Mouse (Mus musculus) liver, adult 2 months (tissue): Measurements from ENCODE around the gene Pde4d. TPM values are rescaled to one million over a fixed set of nuclear protein-coding genes. Genes with fewer than 3 reads are reported as not detected.

ENCODE experiments used
- DNase-seq: peaks from one replicate; pipeline ENCODE4 v3.0.0-alpha.2; 2011; ENCODE audit warnings: low read depth, low spot score; ENCODE audit errors: extremely low read depth
- H3K27ac ChIP-seq: fragments of 200-500 bp; replicated peaks from 2 replicates; pipeline ENCODE4 v1.5.1; 2012; ENCODE audit warnings: low read depth, mild to moderate bottlenecking, control low read depth, inconsistent platforms, low read length; ENCODE audit not compliant: insufficient read depth
- H3K27me3 ChIP-seq: fragments of 200-500 bp; 2 replicates; pipeline ENCODE4 v1.6.1; 2012; ENCODE audit warnings: mild to moderate bottlenecking, moderate library complexity, low read length, inconsistent platforms; ENCODE audit not compliant: control insufficient read depth, insufficient read depth
- H3K36me3 ChIP-seq: fragments of 200-500 bp; 2 replicates; pipeline ENCODE4 v1.6.1; 2012; ENCODE audit warnings: low read length, inconsistent platforms; ENCODE audit not compliant: control insufficient read depth, insufficient read depth
- H3K4me1 ChIP-seq: fragments of 200-500 bp; 2 replicates; pipeline ENCODE4 v1.6.1; 2011; ENCODE audit warnings: low read length; ENCODE audit not compliant: control insufficient read depth, insufficient read depth
- H3K4me3 ChIP-seq: fragments of 200-500 bp; 2 replicates; pipeline ENCODE4 v1.5.1; 2011; ENCODE audit warnings: low read depth, mild to moderate bottlenecking, control low read depth, low read length, moderate library complexity; ENCODE audit not compliant: insufficient read depth
- H3K79me2 ChIP-seq: fragments of 200-500 bp; 2 replicates; pipeline ENCODE4 v1.6.1; 2012; ENCODE audit warnings: inconsistent platforms, mild to moderate bottlenecking, low read length, moderate library complexity; ENCODE audit not compliant: control insufficient read depth, insufficient read depth
- H3K9ac ChIP-seq: fragments of 200-500 bp; 2 replicates; pipeline ENCODE4 v1.6.1; 2012; ENCODE audit warnings: low read depth, mild to moderate bottlenecking, control low read depth, inconsistent platforms, low read length
- CTCF ChIP-seq: fragments of 200-500 bp; IDR thresholded peaks from 2 replicates; pipeline ENCODE4 v1.5.1; 2011; ENCODE audit warnings: low read depth, low read length, control low read depth
- POLR2A ChIP-seq: fragments of 200-500 bp; IDR thresholded peaks from 2 replicates; pipeline ENCODE4 v1.6.1; 2011; ENCODE audit warnings: low read length, control low read depth; ENCODE audit not compliant: insufficient read depth; ENCODE audit errors: extremely low read depth
- WGBS: fragments of 180-500 bp; shearing (Covaris S2); methylation state at CpG from one replicate; pipeline ENCODE4 v1.1.7; 2018; 5-methylcytosine and 5-hydroxymethylcytosine counted together
- polyA plus RNA-seq: library from polyadenylated mRNA; depleted of rRNA; stranded (reverse); fragments of >200 nt; gene quantifications from 2 replicates; pipeline ENCODE4 v1.2.3, GENCODE M21; 2012
- total RNA-seq: library from RNA; depleted of rRNA; stranded (reverse); fragments of >200 nt; gene quantifications from 2 replicates; pipeline ENCODE4 v1.2.3, GENCODE M21; 2014

The Pde4d gene
- total and polyA plus RNA-seq, 2 experiments: 2.3 to 13.6 TPM

- Histone ChIP-seq H3K27me3 (no peaks in the 10 kb centered on the region), H3K9ac (no peak overlapping the region), H3K79me2 (no peaks in the 10 kb centered on the region), H3K4me1 (no peaks in the 10 kb centered on the region), H3K36me3 (no peaks in the 10 kb centered on the region), H3K4me3 (no peak overlapping the region), H3K27ac (no peak overlapping the region)
- 89% methylated on average over 4 of the region's 4 CpGs for WGBS
- DNase-seq: no peak
- no peak for TF ChIP-seq CTCF
Measured at GRCm38 (mm10) chr13:109402396-109402795, 952.6 kb downstream of the Pde4d start.

GRCm38 (mm10) chr13:109402936-109403335, 953.2 kb downstream of the Pde4d start:
- no peak for DNase-seq
- H3K27ac ChIP-seq: no peak overlapping the region
- H3K27me3 ChIP-seq: no peaks in the 10 kb centered on the region
- no peak overlapping the region for H3K9ac ChIP-seq
- no peaks in the 10 kb centered on the region for H3K36me3 ChIP-seq
- TF ChIP-seq POLR2A (no peak), CTCF (no peak)
- H3K4me3 ChIP-seq: no peak overlapping the region
- 77% methylated on average over 2 of the region's 2 CpGs for WGBS
- no peaks in the 10 kb centered on the region for H3K79me2 ChIP-seq
- no peaks in the 10 kb centered on the region for H3K4me1 ChIP-seq

- TF ChIP-seq CTCF: no peak
- no peak for TF ChIP-seq POLR2A
- WGBS: 94% methylated on average over 8 of the region's 8 CpGs
Measured at GRCm38 (mm10) chr13:109406341-109406740, 956.6 kb downstream of the Pde4d start.

GRCm38 (mm10) chr13:109407371-109407770, 957.6 kb downstream of the Pde4d start:
- Histone ChIP-seq H3K79me2 (no peaks in the 10 kb centered on the region), H3K4me3 (no peak overlapping the region), H3K9ac (no peak overlapping the region), H3K36me3 (no peaks in the 10 kb centered on the region), H3K27me3 (no peaks in the 10 kb centered on the region), H3K27ac (no peak overlapping the region), H3K4me1 (no peaks in the 10 kb centered on the region)
- no peak for TF ChIP-seq POLR2A
- TF ChIP-seq CTCF: no peak
- WGBS: 98% methylated on average over 3 of the region's 3 CpGs
- no peak for DNase-seq

More at GRCm38 (mm10) chr13:109406341-109406740, 956.6 kb downstream of the Pde4d start:
- Histone ChIP-seq H3K36me3 (no peaks in the 10 kb centered on the region), H3K79me2 (no peaks in the 10 kb centered on the region), H3K4me1 (no peaks in the 10 kb centered on the region), H3K27me3 (no peaks in the 10 kb centered on the region), H3K4me3 (no peak overlapping the region), H3K27ac (no peak overlapping the region), H3K9ac (no peak overlapping the region)
- DNase-seq: no peak

- Histone ChIP-seq H3K4me3 (no peak overlapping the region), H3K9ac (no peak overlapping the region), H3K4me1 (peaks cover 3% of the 10 kb centered on the region), H3K27me3 (no peaks in the 10 kb centered on the region), H3K79me2 (no peaks in the 10 kb centered on the region), H3K27ac (no peak overlapping the region), H3K36me3 (no peaks in the 10 kb centered on the region)
- 96% methylated on average over 3 of the region's 3 CpGs for WGBS
- TF ChIP-seq POLR2A (no peak), CTCF (no peak)
- DNase-seq: no peak
Measured at GRCm38 (mm10) chr13:109420426-109420825, 970.7 kb downstream of the Pde4d start.

- 14% methylated on average over 2 of the region's 2 CpGs for WGBS
- no peaks in the 10 kb centered on the region for H3K36me3 ChIP-seq
- DNase-seq: peak; percentile 65
- no peaks in the 10 kb centered on the region for H3K79me2 ChIP-seq
- no peak overlapping the region for H3K9ac ChIP-seq
- H3K27ac ChIP-seq: no peak overlapping the region
- no peaks in the 10 kb centered on the region for H3K27me3 ChIP-seq
- TF ChIP-seq CTCF: no peak
- TF ChIP-seq POLR2A: no peak
- H3K4me1 ChIP-seq: peaks cover 3% of the 10 kb centered on the region
- no peak overlapping the region for H3K4me3 ChIP-seq
Measured at GRCm38 (mm10) chr13:109424906-109425305, 975.2 kb downstream of the Pde4d start.
